In genomic region chr12:21167741-21168140, GRCm38 (mm10) we compare ENCODE assay signal across 16 mouse cellular contexts.
A peak's percentile ranks its signal among the peaks of the same experiment; 100 is the strongest.
DNase-seq lines count a peak whose midpoint lies in the region; ATAC-seq lines count a peak whose summit lies in the region.
"Had no signal": no experiment of that assay in that cellular context is flagged by ENCODE, and none has a peak within 500 bp of the region (broad histone marks: within the 10 kb centered on the region; RNA-seq: fewer than 3 reads in every experiment).

No protein-coding gene starts in this region.

- 86% methylated on average over 4 of the region's 4 CpGs for WGBS in forebrain, embryonic 10.5 days
- WGBS in forebrain, embryonic 16.5 days: 85% methylated on average over 4 of the region's 4 CpGs
- 64% methylated on average over 4 of the region's 4 CpGs for WGBS in heart, embryonic 15.5 days
- WGBS in stomach, embryonic 16.5 days: 56% methylated on average over 4 of the region's 4 CpGs

- H3K9me3 ChIP-seq in forebrain, embryonic 10.5 days: peaks cover under 1% of the 10 kb centered on the region; the same call in 1 of the 2 replicates
- H3K9me3 ChIP-seq in forebrain, embryonic 16.5 days (ENCODE audit: control insufficient read depth, low read length): no peaks in the 10 kb centered on the region
- no peaks in the 10 kb centered on the region for H3K9me3 ChIP-seq in heart, embryonic 15.5 days (replicated peaks)
- H3K9me3 ChIP-seq in stomach, embryonic 16.5 days (replicated peaks; ENCODE audit: control insufficient read depth, low read length): no peaks in the 10 kb centered on the region
- H3K9me3 ChIP-seq: embryonic facial prominence, embryonic 15.5 days; forebrain, embryonic 12.5 days; liver, embryonic 13.5 days; neural tube, embryonic 13.5 days had no signal

- peaks cover 52% of the 10 kb centered on the region for H3K36me3 ChIP-seq in forebrain, embryonic 10.5 days (replicated peaks)
- H3K36me3 ChIP-seq in forebrain, embryonic 16.5 days (ENCODE audit: control insufficient read depth, insufficient read depth): no peaks in the 10 kb centered on the region
- no peaks in the 10 kb centered on the region for H3K36me3 ChIP-seq in heart, embryonic 15.5 days
- no peaks in the 10 kb centered on the region for H3K36me3 ChIP-seq in stomach, embryonic 16.5 days (ENCODE audit: control insufficient read depth, insufficient read depth, low read length)
- H3K36me3 ChIP-seq: liver, embryonic 13.5 days had no signal

- peak overlapping the region; percentile 35; the same call in 1 of the 2 replicates for H3K27ac ChIP-seq in forebrain, embryonic 10.5 days
- H3K27ac ChIP-seq in forebrain, embryonic 16.5 days (ENCODE audit: low read length): no peak overlapping the region
- peak overlapping the region; percentile 10 for H3K27ac ChIP-seq in heart, embryonic 15.5 days
- no peak overlapping the region for H3K27ac ChIP-seq in stomach, embryonic 16.5 days (ENCODE audit: low read length)
- H3K27ac ChIP-seq: embryonic facial prominence, embryonic 15.5 days; forebrain, embryonic 12.5 days; liver, embryonic 13.5 days; neural tube, embryonic 13.5 days had no signal

- no peak overlapping the region for H3K4me3 ChIP-seq in forebrain, embryonic 10.5 days
- H3K4me3 ChIP-seq in forebrain, embryonic 16.5 days (replicated peaks; ENCODE audit: low read length): no peak overlapping the region
- no peak overlapping the region for H3K4me3 ChIP-seq in heart, embryonic 15.5 days
- H3K4me3 ChIP-seq in stomach, embryonic 16.5 days (replicated peaks; ENCODE audit: low read length): no peak overlapping the region
- H3K4me3 ChIP-seq: embryonic facial prominence, embryonic 15.5 days; forebrain, embryonic 12.5 days; liver, embryonic 13.5 days; neural tube, embryonic 13.5 days had no signal

- H3K4me1 ChIP-seq in forebrain, embryonic 10.5 days: peaks cover 12% of the 10 kb centered on the region; the same call in 1 of the 2 replicates
- H3K4me1 ChIP-seq in forebrain, embryonic 16.5 days (replicated peaks; ENCODE audit: control insufficient read depth, insufficient read depth, low read length): peaks cover 5% of the 10 kb centered on the region; the same call in 1 of the 2 replicates
- H3K4me1 ChIP-seq in heart, embryonic 15.5 days (replicated peaks): peaks cover 56% of the 10 kb centered on the region
- H3K4me1 ChIP-seq in stomach, embryonic 16.5 days (ENCODE audit: control insufficient read depth, insufficient read depth, low read length): peaks cover 28% of the 10 kb centered on the region

- H3K27me3 ChIP-seq in forebrain, embryonic 10.5 days (ENCODE audit: poor library complexity, severe bottlenecking): no peaks in the 10 kb centered on the region
- H3K27me3 ChIP-seq in forebrain, embryonic 16.5 days (replicated peaks; ENCODE audit: control insufficient read depth, insufficient read depth, low read length): no peaks in the 10 kb centered on the region
- H3K27me3 ChIP-seq in heart, embryonic 15.5 days: no peaks in the 10 kb centered on the region
- no peaks in the 10 kb centered on the region for H3K27me3 ChIP-seq in stomach, embryonic 16.5 days (ENCODE audit: control insufficient read depth, insufficient read depth, low read length)
- H3K27me3 ChIP-seq: embryonic facial prominence, embryonic 15.5 days; forebrain, embryonic 12.5 days; liver, embryonic 13.5 days; neural tube, embryonic 13.5 days had no signal

- no peak overlapping the region for H3K4me2 ChIP-seq in forebrain, embryonic 16.5 days (ENCODE audit: low read length)
- peak overlapping the region; percentile 13; the same call in 1 of the 2 replicates for H3K4me2 ChIP-seq in heart, embryonic 15.5 days
- H3K4me2 ChIP-seq in stomach, embryonic 16.5 days (ENCODE audit: low read depth, low read length): no peak overlapping the region
- H3K4me2 ChIP-seq: embryonic facial prominence, embryonic 15.5 days; forebrain, embryonic 12.5 days; liver, embryonic 13.5 days; neural tube, embryonic 13.5 days had no signal

- DNase-seq in forebrain, embryonic 10.5 days (ENCODE audit: extremely low spot score, low spot score): no peak
- no peak for DNase-seq in heart, adult 8-10 months (ENCODE audit: low spot score)
- no peak for DNase-seq in frontal cortex, postnatal 36 days (ENCODE audit: low spot score in 2 of 2)
- no peak for DNase-seq in adrenal gland, postnatal 36 days
- DNase-seq: adrenal gland, postnatal 14 days; cerebellum, adult 9-10 months; left cerebral cortex, postnatal 4 days; liver, embryonic 13.5 days; right cerebral cortex, postnatal 4 days had no signal

- no peak overlapping the region for H3K9ac ChIP-seq in forebrain, embryonic 16.5 days (replicated peaks; ENCODE audit: low read depth, low read length)
- H3K9ac ChIP-seq in heart, embryonic 15.5 days: no peak overlapping the region
- H3K9ac ChIP-seq in stomach, embryonic 16.5 days (ENCODE audit: low read length): 0 out of 2 replicates have a peak overlapping the region, but pooled peaks have one; percentile 19
- H3K9ac ChIP-seq: embryonic facial prominence, embryonic 15.5 days; forebrain, embryonic 12.5 days; liver, embryonic 13.5 days; neural tube, embryonic 13.5 days had no signal

- no peak for ATAC-seq in forebrain, embryonic 16.5 days
- ATAC-seq in heart, embryonic 15.5 days (replicated peaks; ENCODE audit: insufficient number of reproducible peaks, insufficient read depth, low FRiP score, low read depth): no peak
- peak; percentile 2 for ATAC-seq in CD4-positive, CD25-positive, alpha-beta regulatory T cell, adult 4 months
- ATAC-seq in stomach, embryonic 16.5 days (ENCODE audit: insufficient read depth, low FRiP score): no peak

Comparison
In these comparisons a context has a peak if more than half of its experiments do, and no peak if none do; other contexts are left out.
1. H3K27ac ChIP-seq: peak in forebrain, embryonic 10.5 days (single experiment) and heart, embryonic 15.5 days (single experiment); none in forebrain, embryonic 16.5 days (single experiment) and stomach, embryonic 16.5 days (single experiment).